Mouse (Mus musculus) liver, postnatal 0 days (tissue): ENCODE results near the gene Rab11fip5. TPM values are rescaled to one million over a fixed set of nuclear protein-coding genes. Genes with fewer than 3 reads are reported as not detected.

Experiments used
- ATAC-seq: fragments of 200-750 bp; cut with Nextera tagmentation; 2 replicates; pipeline ENCODE4 v1.8.0; 2017; ENCODE audit warnings: mild to moderate bottlenecking, moderate library complexity
- DNase-seq: peaks from one replicate; pipeline ENCODE4 v3.0.0-alpha.2; 2016
- H3K27ac ChIP-seq: fragments of 300-500 bp; sonication (generic); 2 replicates; pipeline ENCODE4 v1.5.1; 2014; ENCODE audit warnings: antibody characterized with exemption, moderate library complexity, mild to moderate bottlenecking, low read depth
- H3K27me3 ChIP-seq: fragments of 300-500 bp; sonication (generic); 2 replicates; pipeline ENCODE4 v1.6.1; 2014; ENCODE audit warnings: low read length, control low read depth, mixed read lengths; ENCODE audit not compliant: insufficient read depth
- H3K36me3 ChIP-seq: fragments of 300-500 bp; sonication (generic); replicated peaks from 2 replicates; pipeline ENCODE4 v1.6.1; 2014; ENCODE audit warnings: mild to moderate bottlenecking, control low read depth, low read length, moderate library complexity, mixed read lengths; ENCODE audit not compliant: insufficient read depth
- H3K4me1 ChIP-seq: fragments of 300-500 bp; sonication (generic); 2 replicates; pipeline ENCODE4 v1.6.1; 2014; ENCODE audit warnings: antibody characterized with exemption, mild to moderate bottlenecking, control low read depth; ENCODE audit not compliant: insufficient read depth
- H3K4me2 ChIP-seq: fragments of 300-500 bp; sonication (generic); 2 replicates; pipeline ENCODE4 v1.6.1; 2014; ENCODE audit warnings: low read depth, mild to moderate bottlenecking, low read length, moderate library complexity, mixed read lengths
- H3K4me3 ChIP-seq: fragments of 300-500 bp; sonication (generic); 2 replicates; pipeline ENCODE4 v1.5.1; 2014; ENCODE audit warnings: low read depth, low read length
- H3K9ac ChIP-seq: fragments of 300-500 bp; sonication (generic); replicated peaks from 2 replicates; pipeline ENCODE4 v1.6.1; 2014; ENCODE audit warnings: mild to moderate bottlenecking, moderate library complexity
- H3K9me3 ChIP-seq: fragments of 300-500 bp; sonication (generic); 2 replicates; pipeline ENCODE4 v1.6.1; 2016; ENCODE audit warnings: mild to moderate bottlenecking, control low read depth, low read length, mixed read lengths
- CTCF ChIP-seq: sonication (generic); IDR thresholded peaks from 2 replicates; pipeline ENCODE4 v1.5.1; 2016; ENCODE audit warnings: antibody characterized with exemption, low read depth
- EP300 ChIP-seq: IDR thresholded peaks from 2 replicates; pipeline ENCODE4 v1.6.1; 2016; ENCODE audit warnings: antibody characterized with exemption, low read depth, mild to moderate bottlenecking
- WGBS: fragments of 180-500 bp; shearing (Covaris S2); extraction: QIAGEN DNeasy Blood & Tissue Kit; methylation state at CpG from one replicate; pipeline ENCODE4 v1.1.7; 2014; ENCODE audit not compliant: insufficient replicate concordance; 5-methylcytosine and 5-hydroxymethylcytosine counted together
- polyA plus RNA-seq: library from polyadenylated mRNA; unstranded; fragments of >200 nt; fragmentation: Nextera tagmentation; extraction: Ambion mirVana; gene quantifications from 2 replicates; pipeline ENCODE4 v1.2.1, GENCODE M21; 2015

Rab11fip5 gene
- polyA plus RNA-seq, 1 experiment from 2014 or later: 1.1 TPM

DNA sequence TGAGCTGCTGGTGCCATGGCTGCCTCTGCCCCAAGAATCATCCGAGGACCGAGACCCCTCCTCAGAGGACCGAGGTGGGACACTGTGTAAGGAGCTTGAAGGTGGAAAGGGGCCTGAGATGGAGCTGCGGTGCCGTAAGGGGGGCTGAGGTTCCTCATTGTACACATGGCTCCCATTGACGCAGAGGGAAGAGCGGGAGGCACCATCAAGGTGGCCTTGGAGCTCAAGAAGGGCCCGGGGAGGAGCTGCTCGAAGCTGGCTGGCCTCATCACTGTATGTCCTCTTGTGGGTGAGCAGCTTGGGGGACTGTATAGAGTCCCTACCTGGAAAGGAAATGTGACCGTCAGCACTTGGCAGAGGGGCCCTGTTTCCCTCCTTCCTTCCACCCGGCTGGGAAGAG is 26.3 kb downstream of the Rab11fip5 start:
- no peak overlapping the region for H3K4me3 ChIP-seq
- no peak overlapping the region for H3K9ac ChIP-seq
- 84% methylated on average over 11 of the region's 11 CpGs for WGBS
- no peaks in the 10 kb centered on the region for H3K4me1 ChIP-seq
- H3K27me3 ChIP-seq: no peaks in the 10 kb centered on the region
- H3K27ac ChIP-seq: no peak overlapping the region
- no peak for TF ChIP-seq EP300
- TF ChIP-seq CTCF: no peak
- H3K9me3 ChIP-seq: no peaks in the 10 kb centered on the region
- H3K36me3 ChIP-seq: no peaks in the 10 kb centered on the region
- DNase-seq (no peak), ATAC-seq (no peak)
- no peak overlapping the region for H3K4me2 ChIP-seq

DNA sequence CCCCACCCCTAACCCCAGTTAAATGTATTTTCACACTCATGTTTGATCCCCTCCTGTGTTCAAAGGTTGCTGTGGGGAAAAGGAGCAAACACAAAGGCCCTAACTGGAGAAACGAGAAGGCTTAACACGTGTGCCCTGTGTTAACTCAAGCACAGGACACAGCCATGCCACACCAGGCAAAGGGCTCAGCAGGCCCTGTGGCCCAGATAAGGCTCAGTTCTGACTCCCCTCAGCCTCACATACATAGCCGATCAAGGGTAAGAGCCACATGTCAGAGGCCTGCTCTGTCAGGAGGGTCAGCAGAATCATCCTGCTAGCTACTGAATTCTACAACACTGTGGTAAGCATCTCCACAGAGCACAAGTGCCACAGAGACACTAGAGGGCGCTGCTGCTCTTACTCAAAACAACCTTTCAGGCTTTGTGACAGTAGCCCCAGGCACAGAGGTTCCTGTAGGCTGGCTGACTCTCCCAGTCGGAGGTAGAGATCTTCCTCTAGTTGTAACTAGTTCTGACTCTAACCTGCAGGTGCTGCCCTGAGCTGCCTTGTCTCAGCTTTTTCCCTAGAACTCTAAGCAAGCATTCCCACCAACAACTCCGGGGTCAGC is 28.3 kb downstream of the Rab11fip5 start:
- Histone ChIP-seq H3K36me3 (no peaks in the 10 kb centered on the region), H3K4me1 (no peaks in the 10 kb centered on the region), H3K9me3 (no peaks in the 10 kb centered on the region), H3K4me2 (no peak overlapping the region), H3K4me3 (no peak overlapping the region), H3K27ac (no peak overlapping the region), H3K27me3 (no peaks in the 10 kb centered on the region), H3K9ac (no peak overlapping the region)
- WGBS: 36% methylated on average over 6 of the region's 6 CpGs
- ATAC-seq: peak; percentile 76
- TF ChIP-seq CTCF: peak; percentile 95
- no peak for TF ChIP-seq EP300
- DNase-seq: peak; percentile 86

DNA sequence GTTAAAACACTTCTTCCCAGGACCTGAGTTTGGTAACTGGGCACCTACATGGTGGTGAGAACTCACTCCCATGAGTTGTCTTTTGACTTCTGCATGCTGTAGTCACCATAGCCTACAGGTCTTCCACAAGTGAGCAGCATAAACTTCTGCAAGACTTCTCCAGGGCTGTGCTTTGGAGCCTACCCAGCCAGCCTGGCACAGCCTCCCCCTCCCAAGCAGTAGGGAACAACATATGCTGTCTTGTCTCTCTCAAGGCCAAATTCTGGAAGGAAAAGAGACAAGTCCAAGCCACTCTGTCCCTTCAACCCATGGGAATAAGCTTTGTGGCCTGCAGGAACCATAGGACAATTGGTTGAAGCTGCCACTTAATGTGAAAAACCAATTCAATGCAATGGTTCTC is 29.5 kb downstream of the Rab11fip5 start:
- no peak for ATAC-seq
- H3K27ac ChIP-seq: no peak overlapping the region
- no peak overlapping the region for H3K4me3 ChIP-seq
- DNase-seq: no peak
- H3K4me1 ChIP-seq: no peaks in the 10 kb centered on the region
- no peak overlapping the region for H3K9ac ChIP-seq
- no peak for TF ChIP-seq CTCF
- no peak for TF ChIP-seq EP300
- no peak overlapping the region for H3K4me2 ChIP-seq
- no peaks in the 10 kb centered on the region for H3K27me3 ChIP-seq
- no peaks in the 10 kb centered on the region for H3K36me3 ChIP-seq
- no peaks in the 10 kb centered on the region for H3K9me3 ChIP-seq

DNA sequence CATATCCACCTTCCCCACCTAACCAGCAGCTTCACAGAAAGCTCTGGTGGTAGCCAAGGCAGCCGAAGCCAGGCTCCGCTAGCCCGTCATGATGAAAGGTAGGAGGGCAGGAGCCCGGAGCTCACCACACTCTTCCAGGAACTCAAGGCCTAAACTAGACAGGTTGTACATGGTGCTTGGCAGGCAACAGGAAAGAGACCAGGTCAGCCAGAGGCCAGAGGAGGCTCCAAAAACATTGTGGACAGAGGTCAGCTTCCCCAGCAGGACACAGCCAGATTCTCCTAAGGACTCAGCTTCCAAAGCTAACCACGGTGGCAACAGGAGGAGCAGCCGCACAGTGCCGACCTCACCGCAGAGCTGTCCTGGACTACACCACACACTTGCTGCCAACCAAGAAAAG is 31.4 kb downstream of the Rab11fip5 start:
- no peak for DNase-seq
- Histone ChIP-seq H3K4me1 (no peaks in the 10 kb centered on the region), H3K9me3 (no peaks in the 10 kb centered on the region), H3K4me2 (no peak overlapping the region), H3K27me3 (no peaks in the 10 kb centered on the region), H3K4me3 (no peak overlapping the region), H3K9ac (no peak overlapping the region), H3K27ac (no peak overlapping the region), H3K36me3 (no peaks in the 10 kb centered on the region)
- TF ChIP-seq CTCF (no peak), EP300 (no peak)
- no peak for ATAC-seq
- 79% methylated on average over 8 of the region's 8 CpGs for WGBS

DNA sequence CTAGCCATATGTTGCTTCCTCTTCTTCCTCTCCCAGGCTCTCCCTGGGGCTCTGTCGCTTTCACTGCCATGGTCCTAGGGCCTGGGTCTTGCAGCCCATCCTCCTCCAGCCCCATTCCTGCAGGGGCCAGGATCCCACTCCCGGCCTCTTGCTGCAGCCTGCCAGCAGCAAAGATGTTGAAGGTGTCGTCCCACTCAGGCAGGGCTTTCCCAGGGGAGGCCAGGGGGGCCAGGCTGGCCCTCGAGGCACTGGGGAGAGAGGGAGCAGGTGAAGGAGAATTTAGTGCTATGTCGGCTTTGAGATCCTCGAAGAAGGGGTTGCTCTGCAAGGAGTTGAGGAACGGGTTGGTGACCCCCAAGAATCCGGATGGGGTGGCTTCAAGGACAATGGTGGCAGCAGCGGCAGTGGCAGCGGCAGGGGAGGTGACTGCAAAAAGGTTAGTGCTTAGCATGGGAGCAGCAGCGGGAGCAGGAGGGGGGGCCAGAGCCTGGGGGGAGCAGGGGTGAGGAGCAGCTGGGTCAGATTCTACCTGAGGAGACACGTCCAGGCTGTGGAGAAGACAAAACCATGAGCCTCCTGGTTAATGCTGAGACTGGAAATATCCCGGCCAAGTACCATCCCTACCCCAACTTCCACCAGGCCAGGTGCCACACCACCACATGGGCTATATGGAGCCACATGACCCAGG is 32.5 kb downstream of the Rab11fip5 start:
- 69% methylated on average over 13 of the region's 13 CpGs for WGBS
- no peaks in the 10 kb centered on the region for H3K36me3 ChIP-seq
- no peaks in the 10 kb centered on the region for H3K27me3 ChIP-seq
- no peak overlapping the region for H3K27ac ChIP-seq
- H3K4me2 ChIP-seq: no peak overlapping the region
- no peaks in the 10 kb centered on the region for H3K9me3 ChIP-seq
- no peak for DNase-seq
- TF ChIP-seq CTCF: no peak
- no peak for TF ChIP-seq EP300
- ATAC-seq: no peak
- H3K4me1 ChIP-seq: no peaks in the 10 kb centered on the region
- H3K9ac ChIP-seq: no peak overlapping the region
- no peak overlapping the region for H3K4me3 ChIP-seq

DNA sequence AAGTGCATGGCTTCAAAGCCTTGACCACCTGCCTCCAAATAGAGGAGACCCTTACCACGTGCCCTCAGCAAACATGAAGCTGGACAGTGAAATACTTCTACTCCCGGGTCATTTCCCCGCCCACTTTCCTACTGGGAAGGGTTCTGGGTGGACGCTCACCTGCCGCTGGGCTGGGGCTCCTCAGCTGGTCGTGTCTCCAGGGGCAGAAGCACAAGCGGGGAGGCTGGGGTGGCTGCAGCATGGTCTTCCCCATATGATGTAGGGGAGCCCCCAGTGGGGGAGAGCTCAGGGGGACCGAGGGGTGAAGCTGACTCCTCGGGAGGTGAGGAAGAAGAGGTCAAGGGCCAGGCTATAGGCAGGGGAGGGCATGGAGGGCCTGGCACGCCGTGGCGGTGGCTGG is 34.2 kb downstream of the Rab11fip5 start:
- Histone ChIP-seq H3K9ac (no peak overlapping the region), H3K4me3 (no peak overlapping the region), H3K9me3 (no peaks in the 10 kb centered on the region), H3K27me3 (no peaks in the 10 kb centered on the region), H3K36me3 (no peaks in the 10 kb centered on the region), H3K4me1 (no peaks in the 10 kb centered on the region), H3K27ac (no peak overlapping the region), H3K4me2 (no peak overlapping the region)
- DNase-seq (no peak), ATAC-seq (no peak)
- no peak for TF ChIP-seq CTCF
- TF ChIP-seq EP300: no peak
- WGBS: 66% methylated on average over 12 of the region's 12 CpGs
